Comparison of ENCODE assay signal across 8 mouse cellular contexts in the genomic region with DNA sequence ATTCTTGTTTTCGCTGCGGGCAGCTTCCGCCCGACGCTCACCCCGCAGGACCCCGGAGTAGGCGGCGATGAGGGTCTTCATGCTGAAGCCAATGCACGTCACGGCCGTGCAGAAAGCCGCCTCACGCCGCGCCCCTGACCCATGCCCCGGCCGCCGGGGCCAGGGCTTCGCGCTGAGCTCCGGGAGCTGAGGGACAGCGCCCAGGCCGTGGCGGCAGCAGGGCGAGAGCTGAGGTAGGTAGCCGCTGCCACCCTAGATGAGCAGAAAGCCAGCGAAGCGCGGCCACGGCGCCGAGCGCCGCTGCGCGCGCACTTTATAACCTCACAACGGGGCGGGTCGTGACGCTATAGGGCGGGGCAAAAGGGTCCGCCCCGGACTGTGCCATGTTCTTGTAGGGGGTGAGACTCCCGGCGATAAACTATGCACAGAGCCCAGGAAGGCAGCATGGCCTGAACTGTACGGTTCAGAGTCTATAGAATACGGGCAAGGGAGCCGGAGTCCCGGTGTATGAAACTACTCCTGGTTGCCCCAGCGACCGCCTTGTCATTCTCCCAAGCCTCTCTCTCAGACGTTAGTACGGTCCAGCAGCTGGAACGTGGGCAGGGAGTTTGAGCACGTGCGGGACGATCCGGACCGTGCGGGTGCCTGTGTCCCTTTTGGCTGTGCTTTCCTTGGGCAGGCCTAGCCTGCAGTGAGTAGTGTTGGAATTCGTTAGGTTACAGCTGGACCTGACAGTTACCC. TPM values are rescaled to one million over a fixed set of nuclear protein-coding genes. Genes with fewer than 3 reads are reported as not detected.
DNase-seq lines count a peak whose midpoint lies in the region; ATAC-seq lines count a peak whose summit lies in the region.

Dgat2 (minus strand) TSS at position 288 of the 741 bp plus-strand sequence.

- H3K27me3 ChIP-seq in megakaryocyte, embryonic 14.5 days (replicated peaks) = peaks cover 87% of the 10 kb centered on the region

- H3K4me3 ChIP-seq in megakaryocyte, embryonic 14.5 days (replicated peaks) = peak within 1 kb of the TSS; percentile 92

- peaks cover 8% of the 10 kb centered on the region for H3K9me3 ChIP-seq in megakaryocyte, embryonic 14.5 days

- ATAC-seq in common myeloid progenitor, adult 5-6 weeks (replicated peaks; ENCODE audit: low read depth, poor library complexity, severe bottlenecking) = peak; percentile 88

- H3K36me3 ChIP-seq in megakaryocyte, embryonic 14.5 days (replicated peaks; ENCODE audit: low read length) = no peaks in the 10 kb centered on the region

- peak; percentile 92 for DNase-seq in ZHBTc4 (ENCODE audit: low read depth, low spot score)
- peak; percentile 83 to 86 for DNase-seq in gastrocnemius, adult 8-10 months (ENCODE audit: low spot score in 2 of 2)
- DNase-seq in hindlimb bud, embryonic 11.5 days (ENCODE audit: extremely low spot score, low read depth, low spot score) = peak; percentile 92
- peak; percentile 84 to 98 for DNase-seq in left cerebral cortex, adult 8-10 months (ENCODE audit: low spot score in 2 of 2)
- DNase-seq in right cerebral cortex, postnatal 10 days (ENCODE audit: low spot score in 2 of 2) = peak; percentile 93 to 95
- DNase-seq in urinary bladder, postnatal 25 days (ENCODE audit: low spot score) = peak; percentile 94

- peaks cover 14% of the 10 kb centered on the region for H3K4me1 ChIP-seq in megakaryocyte, embryonic 14.5 days

RNA-seq across cellular contexts. Expression of gene Dgat2, which starts in this region (rescaled TPM):
- total RNA-seq in common myeloid progenitor, adult 5-6 weeks (2017) = 0.46 and 0.97 TPM in 2 replicates
- 10 to 100 TPM; 33.2 to 62.2 (median 41.4) TPM for total RNA-seq in gastrocnemius, adult 8-10 months (2022)
- 10 to 100 TPM; 78.4 to 92.7 (median 82.3) TPM for total RNA-seq in left cerebral cortex, adult 8-10 months (2022)
- polyA plus RNA-seq in megakaryocyte, embryonic 14.5 days (2012; ENCODE audit: insufficient read depth, low replicate concordance) = 2.4 and 4.2 TPM in 2 replicates

Comparison
In these comparisons a context has a peak if more than half of its experiments do, and no peak if none do; other contexts are left out.
1. Peak in every context shown above with its lines: DNase-seq, ATAC-seq and H3K4me3 ChIP-seq.
2. RNA of gene Dgat2 (total RNA-seq): 78.4 to 92.7 TPM in left cerebral cortex, adult 8-10 months and 33.2 to 62.2 TPM in gastrocnemius, adult 8-10 months; 0.46 to 0.97 TPM in common myeloid progenitor, adult 5-6 weeks; every median in the first group is over 10 times any median in the second.
3. Peak in ATAC-seq in common myeloid progenitor, adult 5-6 weeks; RNA of the gene not detected or under 1 TPM.